Mouse (Mus musculus) heart, embryonic 14.5 days (tissue): ENCODE results near the gene Jtb. TPM values are rescaled to one million over a fixed set of nuclear protein-coding genes. Genes with fewer than 3 reads are reported as not detected.

Source experiments
- ATAC-seq: fragments of 200-750 bp; cut with Nextera tagmentation; 2 replicates; pipeline ENCODE4 v1.8.0; 2017; ENCODE audit warnings: low read depth, moderate TSS enrichment; ENCODE audit not compliant: insufficient number of reproducible peaks, insufficient read depth, low FRiP score
- H3K27ac ChIP-seq, 2 experiments: fragments of 200-500 bp in 1 of 2; fragments of 300-500 bp in 1 of 2; sonication (generic) in 1 of 2; replicated peaks in 1 of 2; 2 replicates each; pipeline ENCODE4 v1.5.1; 2012 to 2014; ENCODE audit warnings: low read depth in 2 of 2, low read length in 2 of 2, control low read depth in 1 of 2, mild to moderate bottlenecking in 1 of 2, mixed read lengths in 1 of 2; ENCODE audit not compliant: control insufficient read depth in 1 of 2, insufficient read depth in 1 of 2
- H3K27me3 ChIP-seq: fragments of 300-500 bp; sonication (generic); 2 replicates; pipeline ENCODE4 v1.6.1; 2014; ENCODE audit warnings: mild to moderate bottlenecking, low read length, control low read depth; ENCODE audit not compliant: control insufficient read depth, insufficient read depth
- H3K36me3 ChIP-seq: fragments of 300-500 bp; sonication (generic); 2 replicates; pipeline ENCODE4 v1.6.1; 2014; ENCODE audit warnings: mild to moderate bottlenecking, control low read depth, low read length, mixed read lengths; ENCODE audit not compliant: control insufficient read depth, insufficient read depth
- H3K4me1 ChIP-seq, 2 experiments: fragments of 200-500 bp in 1 of 2; fragments of 300-500 bp in 1 of 2; sonication (generic) in 1 of 2; 2 replicates each; pipeline ENCODE4 v1.6.1; 2012 to 2014; ENCODE audit warnings: low read length in 2 of 2, control low read depth in 1 of 2, mixed read lengths in 1 of 2; ENCODE audit not compliant: control insufficient read depth in 2 of 2, insufficient read depth in 2 of 2
- H3K4me2 ChIP-seq: fragments of 300-500 bp; sonication (generic); 2 replicates; pipeline ENCODE4 v1.6.1; 2014; ENCODE audit warnings: mild to moderate bottlenecking, low read length
- H3K4me3 ChIP-seq, 2 experiments: fragments of 200-500 bp in 1 of 2; fragments of 300-500 bp in 1 of 2; sonication (generic) in 1 of 2; 2 replicates each; pipeline ENCODE4 v1.5.1; 2012 to 2014; ENCODE audit warnings: low read length in 2 of 2, mild to moderate bottlenecking in 2 of 2, control low read depth in 1 of 2, low read depth in 1 of 2, moderate library complexity in 1 of 2; ENCODE audit not compliant: control insufficient read depth in 1 of 2, insufficient read depth in 1 of 2
- H3K9ac ChIP-seq: fragments of 300-500 bp; sonication (generic); 2 replicates; pipeline ENCODE4 v1.6.1; 2014; ENCODE audit warnings: mild to moderate bottlenecking, low read length
- H3K9me3 ChIP-seq: fragments of 300-500 bp; sonication (generic); 2 replicates; pipeline ENCODE4 v1.6.1; 2016; ENCODE audit warnings: low read length, control low read depth; ENCODE audit not compliant: control insufficient read depth
- WGBS: fragments of 180-500 bp; shearing (Covaris S2); extraction: QIAGEN DNeasy Blood & Tissue Kit; methylation state at CpG from one replicate; pipeline ENCODE4 v1.1.7; 2014; 5-methylcytosine and 5-hydroxymethylcytosine counted together
- polyA plus RNA-seq: library from polyadenylated mRNA; unstranded; fragments of >200 nt; fragmentation: Nextera tagmentation; extraction: Ambion mirVana; gene quantifications from 2 replicates; pipeline ENCODE4 v1.2.1, GENCODE M21; 2014

Gene Jtb
- polyA plus RNA-seq, 1 experiment from 2014 or later: 96.7 TPM

DNA sequence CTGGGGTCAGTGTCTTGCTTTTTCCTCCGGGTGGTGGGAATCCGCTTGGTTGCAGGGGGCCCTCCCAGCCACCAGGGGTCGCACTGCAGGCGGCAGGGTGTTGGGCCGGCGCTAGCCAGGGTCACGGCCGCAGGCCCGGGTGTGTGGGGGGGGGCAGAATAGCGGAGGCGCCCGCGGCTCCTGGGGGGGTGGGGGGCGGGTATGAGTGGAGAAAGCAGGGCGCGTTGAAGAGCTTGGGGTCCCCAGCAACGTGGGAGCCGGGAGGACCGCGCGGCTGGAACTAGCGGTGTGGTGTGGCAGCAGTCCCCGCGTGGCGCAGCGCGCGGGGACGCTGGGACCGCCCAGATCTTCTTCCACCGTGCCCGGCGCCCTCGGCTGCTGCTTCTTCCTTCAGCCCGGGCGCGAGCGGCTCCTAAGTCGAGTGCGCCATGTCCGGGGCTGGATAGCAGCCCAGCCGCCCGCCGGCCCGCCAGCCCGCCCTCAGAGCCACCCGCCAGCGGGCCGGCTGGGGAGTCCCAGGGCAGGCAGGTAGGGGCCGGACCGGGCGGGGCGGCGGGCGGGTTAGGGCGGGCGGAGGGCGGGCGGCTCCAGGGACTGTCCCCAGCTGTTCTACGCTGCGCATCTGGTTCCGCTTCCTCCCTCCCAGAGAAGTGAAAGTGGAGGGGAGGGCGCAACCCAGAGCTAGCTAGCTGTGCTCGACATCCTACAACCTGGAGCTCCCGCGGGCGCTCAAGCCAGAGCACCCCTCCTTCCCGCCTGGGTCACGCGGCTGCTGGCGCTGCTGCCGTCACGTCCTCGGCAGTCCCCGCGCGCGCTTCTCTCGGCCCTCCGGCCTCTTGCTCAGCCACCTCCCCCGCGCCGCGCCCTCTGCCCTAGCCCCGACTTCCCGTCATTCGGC is 33.9 kb downstream of the Jtb start, which contains the start of gene Dennd4b:
TSS of gene Dennd4b (plus strand) at position 152 of the 898 bp plus-strand sequence.
- peak; percentile 88 for ATAC-seq

DNA sequence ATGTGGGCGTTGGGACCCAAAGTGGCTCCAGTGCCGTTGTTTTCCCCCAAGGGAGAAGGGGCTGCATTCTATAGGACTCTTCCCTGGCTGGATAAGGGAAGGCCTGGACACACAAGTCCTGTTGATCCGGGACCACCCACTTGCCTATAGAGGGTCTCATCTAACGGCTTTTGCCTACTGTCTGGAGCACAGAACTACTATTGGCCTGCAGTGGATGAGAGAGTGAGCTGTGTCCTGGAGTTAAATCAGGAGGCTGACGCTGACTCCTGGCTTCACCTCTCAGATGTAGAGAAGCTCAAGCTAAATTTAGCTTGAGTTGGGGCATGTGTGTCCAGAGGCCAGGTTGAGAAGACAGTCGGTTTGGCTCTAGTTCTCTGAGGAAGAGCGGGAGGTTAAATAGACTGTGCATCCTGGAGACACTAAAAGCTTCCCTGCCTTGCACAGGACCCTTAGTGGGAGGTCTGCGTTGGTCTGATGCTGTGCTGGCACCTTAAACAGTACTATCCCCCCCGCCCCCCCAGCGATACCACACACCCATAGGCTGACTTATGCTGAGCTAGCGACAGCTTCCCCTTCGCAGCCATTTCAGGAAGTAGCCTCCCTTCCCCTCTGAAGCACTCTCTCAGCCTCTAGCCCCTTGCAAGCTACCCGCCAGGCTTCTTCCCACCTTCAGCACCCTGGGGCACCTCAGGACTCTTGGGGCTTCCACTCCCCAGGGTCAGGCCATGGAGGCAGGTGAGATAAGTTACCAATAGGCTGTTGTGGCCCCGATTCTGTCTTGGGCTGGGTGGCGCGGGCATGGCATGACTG is 34.7 kb downstream of the Jtb start:
- Histone ChIP-seq H3K4me2 (peak overlapping the region; percentile 91), H3K9me3 (no peaks in the 10 kb centered on the region), H3K36me3 (peaks cover 58% of the 10 kb centered on the region), H3K27me3 (no peaks in the 10 kb centered on the region), H3K4me3 (peak overlapping the region; percentile 84 to 94), H3K9ac (peak overlapping the region; percentile 95), H3K27ac (peak overlapping the region; percentile 98 to 100), H3K4me1 (peaks cover 7 to 15% of the 10 kb centered on the region in 2 experiments)
- WGBS: 14% methylated on average over 16 of the region's 16 CpGs
- ATAC-seq: peak; percentile 28

More for the DNA sequence above, 33.9 kb downstream of the Jtb start, which contains the start of gene Dennd4b:
- no peaks in the 10 kb centered on the region for H3K27me3 ChIP-seq
- H3K4me3 ChIP-seq: peak within 1 kb of the TSS; percentile 84 to 94
- H3K36me3 ChIP-seq: peaks cover 58% of the 10 kb centered on the region
- H3K27ac ChIP-seq: peak within 1 kb of the TSS; percentile 98 to 100
- H3K4me1 ChIP-seq: peaks cover 7 to 15% of the 10 kb centered on the region in 2 experiments
- H3K9ac ChIP-seq: peak within 1 kb of the TSS; percentile 95
- peak within 1 kb of the TSS; percentile 91 for H3K4me2 ChIP-seq
- H3K9me3 ChIP-seq: no peaks in the 10 kb centered on the region
- WGBS: under 1% methylated on average over 72 of the region's 87 CpGs

DNA sequence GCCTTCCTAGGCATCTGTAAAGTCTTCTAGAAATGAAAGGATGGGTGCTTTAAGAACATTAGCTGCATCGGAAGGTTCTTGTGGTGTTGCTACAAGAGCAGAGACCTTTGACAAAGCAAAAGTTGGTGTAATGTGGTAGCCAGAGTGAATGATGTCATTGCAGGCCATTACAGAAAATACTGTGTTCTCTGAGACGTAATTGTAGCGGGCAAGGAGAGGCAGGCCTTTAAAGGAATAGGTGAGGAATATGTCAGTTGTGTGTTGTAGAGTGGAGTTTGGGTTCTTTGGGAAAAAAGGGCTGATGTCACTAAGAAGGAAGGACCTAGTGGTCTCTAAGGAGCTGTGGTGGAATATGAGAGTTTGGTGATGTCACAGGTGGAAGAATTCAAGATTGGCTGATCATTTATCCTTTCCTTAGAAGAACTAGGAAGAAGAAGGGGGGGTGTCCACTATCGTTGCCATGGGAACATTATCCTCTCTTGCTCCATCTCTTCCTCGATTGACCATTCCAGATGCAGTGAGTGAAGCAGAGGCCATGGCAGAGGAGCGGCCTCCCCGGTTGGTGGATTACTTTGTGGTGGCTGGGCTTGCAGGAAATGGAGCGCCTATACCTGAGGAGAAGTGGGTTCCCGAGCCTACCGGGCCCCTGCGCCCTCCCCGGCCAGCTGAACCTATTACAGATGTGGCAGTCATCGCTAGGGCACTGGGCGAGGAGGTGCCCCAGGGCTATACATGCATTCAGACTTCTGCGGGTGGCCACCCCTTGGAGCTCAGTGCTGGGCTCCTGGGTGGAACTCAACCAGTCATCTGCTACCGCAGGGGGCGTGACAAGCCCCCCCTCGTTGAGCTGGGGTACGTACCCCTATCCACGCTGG is 35.7 kb downstream of the Jtb start:
- Histone ChIP-seq H3K27me3 (no peaks in the 10 kb centered on the region), H3K4me1 (peaks cover 7 to 15% of the 10 kb centered on the region in 2 experiments), H3K4me3 (peak overlapping the region in 1 of 2 experiments; percentile 94; a peak in 2 of 4 replicates), H3K9ac (peak overlapping the region; percentile 95), H3K27ac (peak overlapping the region; percentile 98 to 100), H3K4me2 (peak overlapping the region; percentile 91), H3K9me3 (no peaks in the 10 kb centered on the region), H3K36me3 (peaks cover 58% of the 10 kb centered on the region)
- ATAC-seq: no peak
- 94% methylated on average over 20 of the region's 20 CpGs for WGBS

DNA sequence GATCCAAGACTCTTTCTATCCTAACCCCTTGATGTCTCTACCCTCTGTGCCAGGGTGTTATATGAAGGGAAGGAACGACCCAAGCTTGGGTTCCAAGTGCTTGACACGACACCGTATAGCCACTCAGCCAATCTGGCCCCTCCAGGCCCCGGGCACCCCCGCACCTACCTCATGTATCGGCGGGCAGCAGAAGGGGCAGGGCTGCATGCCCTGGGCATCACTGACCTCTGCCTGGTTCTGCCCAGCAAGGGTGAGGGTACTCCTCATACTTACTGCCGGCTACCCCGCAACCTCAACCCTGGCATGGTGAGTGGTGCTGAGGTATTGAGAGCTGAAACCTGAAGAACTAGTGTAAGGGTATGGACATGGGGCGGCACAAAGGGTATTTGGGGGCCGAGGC is 36.8 kb downstream of the Jtb start:
- no peak overlapping the region for H3K4me3 ChIP-seq
- no peaks in the 10 kb centered on the region for H3K9me3 ChIP-seq
- H3K4me1 ChIP-seq: peaks cover 7 to 15% of the 10 kb centered on the region in 2 experiments
- no peak overlapping the region for H3K9ac ChIP-seq
- no peak overlapping the region for H3K4me2 ChIP-seq
- H3K27me3 ChIP-seq: no peaks in the 10 kb centered on the region
- WGBS: 96% methylated on average over 11 of the region's 11 CpGs
- no peak for ATAC-seq
- peaks cover 58% of the 10 kb centered on the region for H3K36me3 ChIP-seq
- H3K27ac ChIP-seq: no peak overlapping the region

- WGBS: 86% methylated on average over 16 of the region's 16 CpGs
- ATAC-seq: no peak
- Histone ChIP-seq H3K4me1 (peaks cover 7 to 15% of the 10 kb centered on the region in 2 experiments), H3K4me2 (no peak overlapping the region), H3K4me3 (no peak overlapping the region), H3K9ac (no peak overlapping the region), H3K9me3 (no peaks in the 10 kb centered on the region), H3K27me3 (no peaks in the 10 kb centered on the region), H3K27ac (no peak overlapping the region), H3K36me3 (peaks cover 58% of the 10 kb centered on the region)
Observed at GRCm38 (mm10) chr3:90268971-90269370, 37.6 kb downstream of the Jtb start.

- 90% methylated on average over 8 of the region's 8 CpGs for WGBS
- ATAC-seq: no peak
- H3K4me3 ChIP-seq: no peak overlapping the region
- no peak overlapping the region for H3K27ac ChIP-seq
- H3K9ac ChIP-seq: no peak overlapping the region
- peaks cover 5 to 12% of the 10 kb centered on the region in 2 experiments for H3K4me1 ChIP-seq
- no peaks in the 10 kb centered on the region for H3K27me3 ChIP-seq
- no peaks in the 10 kb centered on the region for H3K9me3 ChIP-seq
- H3K36me3 ChIP-seq: peaks cover 70% of the 10 kb centered on the region
- no peak overlapping the region for H3K4me2 ChIP-seq
Observed at GRCm38 (mm10) chr3:90270784-90271183, 39.4 kb downstream of the Jtb start.

- 58% methylated on average over 9 of the region's 9 CpGs for WGBS
- H3K27me3 ChIP-seq: no peaks in the 10 kb centered on the region
Observed at GRCm38 (mm10) chr3:90272170-90272569, 40.8 kb downstream of the Jtb start.

More at GRCm38 (mm10) chr3:90272170-90272569, 40.8 kb downstream of the Jtb start:
- H3K9ac ChIP-seq: no peak overlapping the region
- H3K27ac ChIP-seq: no peak overlapping the region
- H3K4me1 ChIP-seq: peaks cover 0 to under 1% of the 10 kb centered on the region in 2 experiments; a peak in 1 of 4 replicates
- H3K36me3 ChIP-seq: peaks cover 84% of the 10 kb centered on the region
- no peak overlapping the region for H3K4me3 ChIP-seq
- no peaks in the 10 kb centered on the region for H3K9me3 ChIP-seq
- no peak for ATAC-seq
- no peak overlapping the region for H3K4me2 ChIP-seq
